Mouse (Mus musculus): ENCODE data around the gene Lrrc75b. TPM values are rescaled to one million over a fixed set of nuclear protein-coding genes. Genes with fewer than 3 reads are reported as not detected.
"Not testable (repeated sequence)": the region's sequence is repeated elsewhere in the genome, so short reads cannot be mapped to it uniquely, and the experiment has no call there.

Lrrc75b gene
- total RNA-seq, 2 experiments from 2014 or later, result 1.1 to 1.5 TPM

- intact Hi-C loops (cut with DNase I), result no loop called here
- no peak for DNase-seq
Observed at GRCm38 (mm10) chr10:75568851-75569250, 8.7 kb upstream of the Lrrc75b start.

- no peak for DNase-seq
- intact Hi-C loops (cut with DNase I), result no loop called here
Observed at GRCm38 (mm10) chr10:75568441-75568840, 8.3 kb upstream of the Lrrc75b start.

DNA sequence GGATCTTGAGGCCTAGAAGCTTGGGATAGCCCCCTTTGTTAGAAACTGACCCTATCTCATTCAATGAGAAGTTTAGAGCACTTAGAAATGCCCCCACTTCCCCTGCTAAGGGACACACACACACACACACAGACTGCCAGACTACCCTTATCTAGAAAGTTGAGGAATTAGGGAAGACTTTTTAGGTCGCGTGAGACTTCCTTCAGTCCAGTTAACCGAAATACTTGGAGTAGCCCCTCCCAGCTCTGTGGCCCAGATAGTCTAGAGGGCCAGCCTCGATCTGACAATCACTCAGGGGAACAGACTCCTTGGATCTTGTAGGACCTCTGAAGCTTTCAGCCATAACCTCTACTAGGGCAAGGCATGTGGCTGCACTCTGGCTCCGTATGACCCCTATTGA, 7.9 kb upstream of the Lrrc75b start:
- intact Hi-C loops (cut with DNase I), result no loop called here
- DNase-seq, result no peak

DNA sequence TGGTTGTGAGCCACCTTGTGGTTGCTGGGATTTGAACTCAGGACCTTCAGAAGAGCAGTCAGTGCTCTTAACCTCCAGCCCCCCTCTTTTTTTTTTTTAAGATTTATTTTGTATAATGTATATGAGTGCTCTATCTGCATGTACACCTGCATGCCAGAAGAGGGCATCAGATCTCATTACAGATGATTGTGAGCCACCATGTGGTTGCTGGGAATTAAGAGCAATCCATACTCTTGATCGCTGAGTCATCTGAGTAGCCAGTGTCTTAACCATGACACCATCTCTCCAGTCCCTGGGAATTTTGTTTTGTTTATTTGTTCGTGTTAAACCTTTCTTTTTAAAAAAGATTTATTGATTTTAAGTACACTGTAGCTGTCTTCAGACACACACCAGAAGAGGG, 6.6 kb upstream of the Lrrc75b start:
- DNase-seq; intact Hi-C loops (cut with DNase I): not testable (repeated sequence)

DNA sequence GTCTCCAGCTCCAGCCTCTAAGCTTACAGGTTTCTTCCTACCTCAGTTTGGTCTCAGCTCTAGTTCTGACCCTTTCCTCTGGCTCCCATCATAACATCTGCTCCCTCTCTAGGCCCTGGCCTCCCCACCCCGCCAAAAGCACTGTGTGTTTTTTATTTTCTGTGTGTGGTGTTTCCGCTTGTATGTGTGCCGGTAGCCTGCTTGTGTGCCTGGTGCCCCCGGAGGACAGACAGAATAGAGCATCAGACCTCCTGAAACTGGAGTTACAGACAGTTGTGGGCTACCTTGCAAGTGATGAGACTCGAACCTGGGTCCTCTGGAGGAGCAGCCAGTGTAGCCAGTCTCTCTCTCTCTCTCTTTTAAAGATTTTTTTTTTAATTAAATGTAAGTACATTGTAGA, 6.2 kb upstream of the Lrrc75b start:
- intact Hi-C loops (cut with DNase I), result no loop called here
- DNase-seq, result no peak

GRCm38 (mm10) chr10:75565906-75566305, 5.8 kb upstream of the Lrrc75b start:
- no peak for DNase-seq
- intact Hi-C loops (cut with DNase I), result no loop called here

DNA sequence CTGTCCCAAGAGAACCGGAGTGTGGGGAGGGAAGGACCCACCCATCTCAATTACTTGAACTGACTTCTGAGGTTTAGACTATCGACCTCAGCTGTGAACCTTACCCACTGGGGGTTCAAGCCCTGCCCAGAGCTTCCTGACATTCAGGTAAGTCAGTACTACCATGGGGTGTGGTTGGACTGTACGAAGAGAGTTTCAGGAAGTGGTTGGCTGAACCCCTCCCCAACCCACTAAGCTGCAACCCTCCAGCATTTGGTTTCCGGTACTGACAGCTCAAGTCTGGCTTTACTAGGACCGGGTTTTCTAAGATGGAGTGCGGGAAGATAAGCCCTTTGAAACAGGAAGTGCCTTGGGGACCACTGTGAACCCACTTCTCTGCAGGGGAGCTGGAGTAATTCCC, 5.3 kb upstream of the Lrrc75b start:
- intact Hi-C loops (cut with DNase I), result no loop called here
- no peak for DNase-seq

- intact Hi-C loops (cut with DNase I), result no loop called here
- DNase-seq, result no peak
Observed at GRCm38 (mm10) chr10:75564687-75565265, 4.6 kb upstream of the Lrrc75b start.

GRCm38 (mm10) chr10:75562596-75562995, 2.5 kb upstream of the Lrrc75b start:
- intact Hi-C loops (cut with DNase I), result no loop called here
- DNase-seq, result no peak

DNA sequence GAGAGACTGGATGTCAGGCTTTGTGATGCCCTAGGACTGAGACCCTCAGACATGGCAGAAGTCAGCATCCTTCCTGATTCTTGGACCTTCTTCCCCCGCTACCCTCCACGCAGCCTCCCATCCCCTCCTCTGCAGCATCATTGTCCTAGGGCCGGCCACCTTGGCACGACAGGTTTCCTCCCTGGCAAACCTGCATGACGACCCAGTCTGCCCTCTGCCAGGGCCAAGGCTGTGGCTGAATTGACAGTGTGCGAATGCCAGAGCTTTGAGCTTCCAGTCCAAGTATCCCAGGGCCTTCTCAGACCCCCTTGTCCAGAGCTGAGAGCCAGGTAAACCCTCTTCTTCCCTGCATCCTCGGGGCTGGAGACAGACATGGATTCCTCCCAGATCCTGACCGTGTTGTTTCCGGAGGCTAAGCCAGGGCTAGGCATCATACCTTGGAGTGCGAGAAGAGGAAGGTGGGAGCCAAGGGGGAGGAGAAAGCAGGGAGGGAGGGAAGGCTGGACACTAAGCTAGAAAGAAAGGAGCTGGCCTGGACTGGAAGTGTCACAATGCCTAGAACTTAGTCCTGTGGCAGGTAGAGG, 1.0 kb upstream of the Lrrc75b start, which contains the start of gene Ggt1:
Gene Ggt1, plus strand, starts transcription at position 534 of the 584 bp plus-strand sequence.
- intact Hi-C loops (cut with DNase I), result no loop called here
- DNase-seq, result no peak

DNA sequence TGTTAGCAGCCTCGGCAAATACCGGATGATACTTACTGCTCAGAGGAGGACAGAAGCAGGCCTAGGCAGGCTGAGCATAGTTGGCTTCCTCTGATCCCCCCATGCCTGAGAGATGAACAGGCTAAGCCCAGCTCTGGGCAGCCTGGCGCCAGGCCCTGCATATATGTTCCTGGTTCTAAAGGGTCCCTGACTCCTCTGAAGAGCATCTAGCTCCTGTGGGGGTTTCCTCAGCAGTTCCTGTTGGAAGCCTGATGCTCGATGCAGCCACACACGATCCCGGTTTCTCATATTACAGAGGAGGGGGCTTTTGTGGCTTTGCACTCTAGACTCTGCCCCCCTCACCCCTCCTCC, 394 bp upstream of the Lrrc75b start:
- no peak for DNase-seq
- intact Hi-C loops (cut with DNase I), result no loop called here

DNA sequence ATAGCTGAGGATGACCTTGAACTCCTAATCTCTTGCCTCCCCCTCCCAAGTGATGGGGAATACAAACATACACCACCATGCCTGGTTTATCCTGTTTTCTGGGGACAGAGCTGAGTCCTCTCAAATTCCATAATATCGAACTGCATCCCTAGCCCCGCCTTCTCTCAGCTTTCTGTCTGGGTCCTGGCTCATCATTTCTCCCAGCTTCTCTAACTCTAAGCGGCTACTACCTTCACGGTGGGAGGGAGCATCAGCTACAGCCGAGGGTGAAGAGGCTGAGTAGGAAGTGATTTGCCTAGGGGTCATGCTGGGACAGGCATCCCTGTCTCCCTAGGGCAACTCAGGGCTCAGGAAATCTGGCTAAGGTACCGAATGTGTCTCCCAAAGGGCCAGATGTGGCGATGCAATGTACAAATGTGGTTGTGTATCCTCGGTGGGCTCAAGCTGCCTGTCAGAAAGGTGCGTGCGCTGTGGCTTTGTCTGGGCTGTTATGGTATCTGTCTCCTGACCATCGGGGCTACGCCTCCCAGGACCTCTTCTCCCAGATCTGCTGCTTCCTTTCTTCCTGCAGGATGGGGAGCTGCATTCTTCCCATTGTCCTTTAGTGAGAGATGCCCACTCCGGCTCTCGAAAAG, 972 bp downstream of the Lrrc75b start:
- intact Hi-C loops (cut with DNase I), result no loop called here
- no peak for DNase-seq

- intact Hi-C loops (cut with DNase I), result no loop called here
- no peak for DNase-seq
Observed at GRCm38 (mm10) chr10:75558515-75558914, 1.6 kb downstream of the Lrrc75b start.

GRCm38 (mm10) chr10:75556026-75556425, 4.1 kb downstream of the Lrrc75b start:
- intact Hi-C loops (cut with DNase I), result no loop called here
- no peak for DNase-seq

- intact Hi-C loops (cut with DNase I), result no loop called here
- DNase-seq, result no peak
Observed at GRCm38 (mm10) chr10:75555557-75555956, 4.6 kb downstream of the Lrrc75b start.

- DNase-seq, result no peak
- intact Hi-C loops (cut with DNase I), result no loop called here
Observed at GRCm38 (mm10) chr10:75554090-75554489, 6.0 kb downstream of the Lrrc75b start.

- no peak for DNase-seq
- intact Hi-C loops (cut with DNase I), result no loop called here
Observed at GRCm38 (mm10) chr10:75552701-75553450, 7.3 kb downstream of the Lrrc75b start.

DNA sequence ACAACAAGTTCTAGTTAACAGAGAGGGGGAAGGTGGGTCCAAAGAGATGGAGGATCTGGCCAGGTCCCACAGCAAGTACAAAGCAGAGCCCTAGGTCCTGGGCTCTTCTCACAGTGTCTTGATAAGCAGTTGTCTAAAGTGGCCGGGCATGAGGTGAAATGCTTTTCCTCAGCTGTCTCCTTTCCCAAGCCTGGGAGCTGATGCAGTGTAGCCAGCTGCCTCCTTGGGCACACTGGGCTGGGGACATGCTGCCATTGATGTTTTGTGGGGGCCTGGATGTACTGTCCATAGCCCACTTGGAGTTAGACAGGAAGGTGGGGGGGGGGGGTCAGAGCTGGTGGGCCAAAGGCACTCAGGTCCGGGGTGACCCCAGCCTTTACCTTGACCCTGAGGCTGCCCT, 8.0 kb downstream of the Lrrc75b start:
- DNase-seq, result no peak
- intact Hi-C loops (cut with DNase I), result no loop called here

GRCm38 (mm10) chr10:75551175-75551574, 9.0 kb downstream of the Lrrc75b start:
- intact Hi-C loops (cut with DNase I), result no loop called here
- DNase-seq, result no peak

DNA sequence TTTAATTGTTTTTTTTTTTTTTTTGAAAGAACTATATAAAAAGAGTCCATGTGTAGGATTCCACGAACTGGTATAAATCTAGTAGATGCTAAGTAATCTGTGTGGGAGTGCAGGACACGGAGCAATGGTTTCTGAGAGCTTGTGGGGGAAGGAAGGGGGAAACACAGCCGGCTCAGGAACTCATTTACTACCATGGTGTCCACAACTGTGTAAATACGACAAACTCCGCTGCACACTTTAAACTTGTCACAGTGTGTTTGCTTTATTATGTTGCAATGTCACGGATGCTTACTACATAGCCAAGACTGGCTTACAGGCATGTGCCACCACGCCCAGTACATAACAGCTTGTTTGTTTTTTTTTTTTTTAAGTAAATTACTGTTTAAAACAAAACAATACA, 10.2 kb downstream of the Lrrc75b start:
- DNase-seq, result no peak
- intact Hi-C loops (cut with DNase I), result no loop called here

DNA sequence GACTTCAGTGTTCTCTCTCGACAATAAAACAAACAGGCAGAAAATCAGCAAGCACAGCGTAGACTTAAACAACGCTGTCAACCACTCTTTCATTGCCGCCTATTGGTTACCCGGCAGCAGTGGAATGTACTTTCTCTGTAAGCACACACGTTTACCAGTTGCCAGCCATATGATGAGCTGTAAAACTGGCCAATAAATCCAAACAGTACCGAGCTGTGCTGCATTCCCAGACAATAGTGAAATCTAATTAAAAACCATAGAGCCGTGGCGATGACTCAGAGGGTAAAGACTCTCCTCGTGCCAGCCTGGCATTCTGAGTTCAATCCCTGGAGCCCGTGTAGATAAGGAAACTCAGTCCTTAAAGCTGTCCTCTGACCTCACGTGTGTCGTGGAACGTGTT, 11.6 kb downstream of the Lrrc75b start:
- intact Hi-C loops (cut with DNase I), result no loop called here
- no peak for DNase-seq

- intact Hi-C loops (cut with DNase I), result no loop called here
- DNase-seq, result no peak
Observed at GRCm38 (mm10) chr10:75547901-75548300, 12.2 kb downstream of the Lrrc75b start.
